Mouse (Mus musculus): ENCODE results near the gene Fam189b.

The Fam189b gene

DNA sequence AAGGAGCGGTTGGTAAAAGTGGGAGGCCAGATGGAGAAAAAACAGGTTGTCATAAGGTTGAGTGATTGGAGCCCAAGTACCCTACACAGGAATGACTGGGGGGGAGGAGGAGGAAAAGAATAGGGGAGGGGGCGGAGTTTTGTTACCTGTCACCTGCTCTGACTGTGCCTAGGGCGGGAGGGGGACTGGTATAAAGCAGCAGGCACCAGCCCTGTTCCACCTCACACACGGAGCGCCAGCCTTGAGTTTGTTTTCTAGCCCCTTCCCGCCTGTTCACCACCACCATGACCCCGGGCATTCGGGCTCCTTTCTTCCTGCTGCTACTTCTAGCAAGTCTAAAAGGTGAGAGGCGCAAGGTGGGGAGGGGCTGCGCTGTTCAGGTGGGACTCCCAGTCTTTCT lies 45.9 kb downstream of the Fam189b start, which contains the start of gene Muc1:
Gene Muc1 (plus strand): TSS at position 222 of the 400 bp plus-strand sequence.
- DNase-seq (ENCODE audit: low spot score in 2 of 2): no peak

DNA sequence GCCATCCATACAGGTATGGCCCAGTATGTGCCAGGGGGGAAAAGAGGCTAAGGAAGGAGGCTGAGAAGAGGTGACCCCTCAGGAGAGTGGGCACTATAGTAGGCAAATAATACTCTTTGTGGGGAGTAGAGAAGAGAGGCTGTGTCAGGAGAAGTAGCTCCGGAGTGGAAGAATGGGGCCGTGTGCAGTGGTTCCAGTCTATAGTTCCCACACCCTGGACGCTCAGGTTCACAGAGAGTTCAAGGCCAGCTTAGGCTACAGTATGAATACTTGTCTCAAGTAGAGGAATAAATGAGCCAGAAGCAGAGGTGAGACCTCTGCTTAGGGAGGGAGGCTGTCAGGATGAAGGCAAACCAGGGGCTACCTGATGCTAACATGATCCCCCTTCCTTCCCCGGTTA lies 46.3 kb downstream of the Fam189b start:
- DNase-seq (ENCODE audit: low spot score in 2 of 2): no peak

DNA sequence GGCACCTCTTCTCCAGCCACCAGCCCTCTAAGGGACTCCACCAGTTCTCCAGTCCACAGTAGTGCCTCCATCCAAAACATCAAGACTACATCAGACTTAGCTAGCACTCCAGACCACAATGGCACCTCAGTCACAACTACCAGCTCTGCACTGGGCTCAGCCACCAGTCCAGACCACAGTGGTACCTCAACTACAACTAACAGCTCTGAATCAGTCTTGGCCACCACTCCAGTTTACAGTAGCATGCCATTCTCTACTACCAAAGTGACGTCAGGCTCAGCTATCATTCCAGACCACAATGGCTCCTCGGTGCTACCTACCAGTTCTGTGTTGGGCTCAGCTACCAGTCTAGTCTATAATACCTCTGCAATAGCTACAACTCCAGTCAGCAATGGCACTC lies 47.6 kb downstream of the Fam189b start:
- DNase-seq (ENCODE audit: low spot score in 2 of 2): no peak

DNA sequence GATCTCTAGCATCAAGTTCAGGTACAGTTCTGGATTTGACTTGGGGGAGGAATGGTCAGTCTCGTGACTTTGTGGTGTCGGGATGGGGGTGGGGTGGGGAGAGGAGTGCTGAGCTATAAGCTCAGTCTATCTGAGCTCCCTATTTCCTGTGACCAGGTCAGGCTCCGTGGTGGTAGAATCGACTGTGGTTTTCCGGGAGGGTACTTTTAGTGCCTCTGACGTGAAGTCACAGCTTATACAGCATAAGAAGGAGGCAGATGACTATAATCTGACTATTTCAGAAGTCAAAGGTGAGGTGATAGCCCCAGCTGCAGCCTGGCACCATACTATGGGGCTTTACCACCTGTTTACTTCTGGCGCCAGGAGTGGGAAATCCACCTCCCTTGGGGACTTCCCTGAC lies 48.4 kb downstream of the Fam189b start:
- no peak for DNase-seq (ENCODE audit: low spot score in 2 of 2)

DNA sequence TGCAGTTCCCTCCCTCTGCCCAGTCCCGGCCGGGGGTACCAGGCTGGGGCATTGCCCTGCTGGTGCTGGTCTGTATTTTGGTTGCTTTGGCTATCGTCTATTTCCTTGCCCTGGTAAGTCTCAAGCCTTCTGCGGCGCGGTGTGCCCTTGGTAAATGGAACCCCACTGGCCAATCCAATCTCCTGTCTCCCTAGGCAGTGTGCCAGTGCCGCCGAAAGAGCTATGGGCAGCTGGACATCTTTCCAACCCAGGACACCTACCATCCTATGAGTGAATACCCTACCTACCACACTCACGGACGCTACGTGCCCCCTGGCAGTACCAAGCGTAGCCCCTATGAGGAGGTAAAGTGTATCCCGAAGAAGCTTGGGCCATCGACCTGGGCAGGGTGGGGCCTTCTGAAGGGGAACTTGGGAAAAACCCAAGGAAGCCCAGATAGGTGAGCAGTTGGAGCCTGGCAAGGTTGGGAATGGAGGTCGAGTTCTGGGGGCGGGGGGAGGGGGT lies 48.9 kb downstream of the Fam189b start:
- no peak for DNase-seq (ENCODE audit: low spot score in 2 of 2)

DNA sequence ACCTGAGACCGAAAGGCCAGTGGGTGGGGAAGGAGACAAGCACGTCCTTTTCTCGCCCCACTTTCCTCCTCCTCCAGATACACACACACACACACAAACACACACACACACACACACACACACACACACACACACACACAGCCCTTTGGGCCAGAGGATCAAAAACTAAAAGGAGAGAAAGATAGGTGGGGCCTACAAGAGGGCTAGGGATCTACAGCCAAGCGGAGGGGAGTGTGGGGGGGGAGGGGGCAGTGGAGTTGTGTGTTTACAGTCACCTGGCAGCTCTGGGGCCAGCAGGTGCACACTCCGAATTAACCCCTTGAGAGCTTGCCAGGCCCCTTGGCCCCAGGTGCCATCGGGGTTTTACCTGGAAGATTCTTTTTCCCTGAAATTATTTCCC lies 49.7 kb downstream of the Fam189b start:
- DNase-seq (ENCODE audit: low spot score in 2 of 2): no peak

DNA sequence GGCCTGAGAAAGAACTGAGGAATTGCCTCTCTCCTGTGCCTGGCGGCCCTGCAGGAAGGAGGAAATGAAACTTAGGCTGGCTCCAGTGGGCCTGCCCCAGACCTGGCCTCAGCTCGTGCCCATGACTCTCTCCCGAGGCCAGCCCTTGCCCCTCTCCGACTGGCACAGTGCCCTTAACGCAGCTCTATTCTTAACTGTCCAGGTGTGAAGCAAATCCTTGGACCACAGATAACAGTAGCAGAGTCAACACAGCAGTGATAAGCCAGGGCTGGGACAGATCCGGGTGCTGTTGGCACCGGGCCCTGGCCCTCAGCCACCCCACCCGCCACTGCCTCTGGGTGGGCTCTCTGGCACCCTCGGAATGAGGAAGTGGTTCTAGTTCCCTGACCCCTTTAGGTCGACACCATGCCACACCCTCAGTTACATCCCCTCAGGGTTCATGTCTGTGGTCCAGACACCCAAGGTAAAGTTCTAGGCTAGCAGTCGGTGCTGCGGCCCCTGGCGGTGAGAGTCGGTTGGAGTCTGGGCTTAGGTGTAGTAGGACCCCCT lies 50.7 kb downstream of the Fam189b start:
- DNase-seq (ENCODE audit: low spot score in 2 of 2): no peak

DNA sequence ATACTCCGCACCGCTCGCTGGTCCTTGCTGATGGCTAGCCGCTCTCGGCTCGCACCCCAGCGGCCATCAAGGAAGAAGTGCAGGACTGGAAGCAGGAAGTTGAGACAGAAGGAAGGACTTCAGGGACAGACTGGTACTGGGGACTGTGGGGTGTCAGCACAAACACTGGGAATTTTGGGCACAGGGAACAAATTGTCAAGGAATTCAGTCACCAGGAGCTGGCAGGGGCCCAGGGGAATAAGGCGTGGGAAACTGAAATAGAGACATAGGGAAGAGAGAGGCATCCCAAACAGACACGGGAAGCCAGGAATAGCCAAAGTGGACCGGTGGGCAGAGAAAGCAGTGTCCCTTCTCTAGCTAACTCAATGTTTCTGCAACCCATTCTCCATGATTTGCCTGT lies 53.6 kb downstream of the Fam189b start:
- no peak for DNase-seq (ENCODE audit: low spot score in 2 of 2)

DNA sequence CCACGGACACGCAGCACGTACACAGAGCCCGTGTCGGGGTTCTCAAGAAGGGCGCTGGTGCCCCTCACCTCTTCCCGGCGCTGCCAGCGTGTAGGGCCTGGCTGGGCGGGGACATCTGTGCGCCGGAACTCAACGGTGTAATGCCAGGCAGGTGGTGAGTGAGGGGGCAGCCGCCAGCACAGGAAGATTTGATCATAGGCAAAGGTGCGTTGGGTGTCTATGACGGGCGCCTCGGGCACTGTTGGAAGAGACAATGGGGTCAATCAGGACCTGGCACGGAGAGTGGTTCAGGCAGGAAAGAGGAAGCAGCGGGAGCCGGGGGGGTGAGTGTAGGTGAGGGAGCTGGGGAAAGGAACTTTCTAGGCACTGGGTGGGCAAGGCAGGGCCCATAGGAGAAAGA lies 54.7 kb downstream of the Fam189b start:
- no peak for DNase-seq (ENCODE audit: low spot score in 2 of 2)

DNA sequence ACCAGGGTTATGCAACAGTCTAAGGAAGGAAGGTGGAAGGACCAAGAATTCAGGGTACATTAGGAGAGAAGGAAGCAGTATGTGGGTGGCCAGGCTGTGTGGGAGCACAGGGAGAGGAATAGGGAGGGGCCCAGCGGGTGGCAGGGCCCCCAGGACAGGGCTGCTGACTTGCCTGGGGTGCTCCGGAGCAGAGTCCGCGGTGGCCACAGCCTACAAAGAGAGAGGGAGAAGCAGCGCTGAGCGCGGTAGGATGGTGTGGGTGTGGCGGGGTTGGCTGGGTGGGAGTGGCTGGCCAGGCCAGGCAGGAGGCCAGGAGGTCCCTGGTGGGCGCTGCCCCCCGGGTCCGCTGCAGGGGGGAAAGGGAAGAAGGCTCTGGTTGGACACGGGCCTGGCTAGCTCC lies 55.6 kb downstream of the Fam189b start:
- DNase-seq (ENCODE audit: low spot score in 2 of 2): no peak

Data from frontal cortex, postnatal 25 days (tissue).